Mouse (Mus musculus): Measurements from ENCODE around the gene Krtap4-16.
"Not testable (repeated sequence)": the region's sequence is repeated elsewhere in the genome, so short reads cannot be mapped to it uniquely, and the experiment has no call there.

Gene Krtap4-16

DNA sequence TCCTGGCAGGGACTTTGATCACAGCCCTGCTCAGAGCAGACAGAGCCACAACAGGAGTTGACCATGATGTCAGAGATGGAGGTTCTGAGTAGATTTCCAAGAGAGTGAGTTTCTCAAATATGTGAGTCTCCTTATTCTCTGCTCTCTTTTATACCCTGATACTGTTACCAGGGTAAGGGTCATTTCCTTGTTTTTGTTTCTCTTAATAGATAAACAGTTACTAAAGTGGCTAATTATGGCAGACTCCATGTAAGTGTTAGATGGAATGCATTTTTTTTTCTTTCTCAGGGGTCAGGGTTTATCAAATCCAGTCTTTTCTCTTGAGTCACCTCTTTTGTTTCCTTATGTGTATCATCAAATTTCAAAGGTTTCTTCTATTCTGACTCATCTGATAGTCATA is at the start of gene Krtap4-16:
Krtap4-16 (minus strand) TSS at position 101 of the 400 bp plus-strand sequence.
- DNase-seq (ENCODE audit: low spot score) = no peak

DNA sequence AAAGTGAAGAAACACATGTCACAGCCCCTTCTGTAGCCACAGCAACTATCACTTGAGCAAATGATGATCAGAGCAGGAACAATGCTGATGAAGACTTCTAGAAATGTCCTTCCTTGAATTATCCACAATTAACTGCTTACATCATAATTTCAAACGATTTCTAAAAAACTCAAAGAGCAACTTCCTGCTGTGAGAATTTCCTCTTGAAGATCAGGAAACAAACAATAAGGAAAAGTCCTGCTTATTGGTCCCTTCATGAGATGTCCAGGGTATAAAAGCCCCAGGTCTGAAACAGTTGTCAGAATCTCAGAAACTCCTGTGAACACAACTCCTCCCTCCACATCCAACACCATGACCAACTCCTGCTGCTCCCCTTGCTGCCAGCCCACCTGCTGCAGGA is 27.5 kb upstream of the Krtap4-16 start, which contains the start of gene Gm11567:
Gm11567 (plus strand) TSS at position 301 of the 400 bp plus-strand sequence.
- DNase-seq (ENCODE audit: low spot score) = not testable (repeated sequence)

- not testable (repeated sequence) for DNase-seq (ENCODE audit: low spot score)
These were observed 21.7 kb upstream of the Krtap4-16 start, which contains the start of gene Krtap9-1 for GRCm38 (mm10) chr11:99873089-99873488. TSS of gene Krtap9-1 (plus strand) at chr11:99873389.

DNA sequence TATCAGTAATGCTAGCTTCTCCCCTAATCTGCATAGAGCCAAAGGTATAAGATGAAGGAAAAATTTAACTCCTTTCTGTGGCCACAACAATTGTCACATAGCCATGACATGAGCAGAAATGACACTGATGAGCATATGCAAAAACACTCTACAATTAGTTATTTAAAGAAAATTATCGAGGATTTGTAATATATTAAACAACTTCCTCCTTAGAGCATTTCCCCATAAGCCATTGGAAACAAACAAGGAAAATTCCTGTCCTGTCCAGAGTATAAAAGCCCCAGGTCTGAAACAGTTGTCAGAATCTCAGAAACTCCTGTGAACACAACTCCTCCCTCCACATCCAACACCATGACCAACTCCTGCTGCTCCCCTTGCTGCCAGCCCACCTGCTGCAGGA is 12.8 kb upstream of the Krtap4-16 start, which contains the start of gene Gm11559:
Gm11559 (plus strand) TSS at position 301 of the 400 bp plus-strand sequence.
- DNase-seq (ENCODE audit: low spot score) = not testable (repeated sequence)

- no peak for DNase-seq (ENCODE audit: low spot score)
These were observed 7.4 kb upstream of the Krtap4-16 start for GRCm38 (mm10) chr11:99858761-99859160.

- DNase-seq (ENCODE audit: low spot score) = no peak
These were observed 6.2 kb upstream of the Krtap4-16 start, which contains the start of gene Gm11568 for GRCm38 (mm10) chr11:99857617-99858016. TSS of gene Gm11568 (plus strand) at chr11:99857917.

DNA sequence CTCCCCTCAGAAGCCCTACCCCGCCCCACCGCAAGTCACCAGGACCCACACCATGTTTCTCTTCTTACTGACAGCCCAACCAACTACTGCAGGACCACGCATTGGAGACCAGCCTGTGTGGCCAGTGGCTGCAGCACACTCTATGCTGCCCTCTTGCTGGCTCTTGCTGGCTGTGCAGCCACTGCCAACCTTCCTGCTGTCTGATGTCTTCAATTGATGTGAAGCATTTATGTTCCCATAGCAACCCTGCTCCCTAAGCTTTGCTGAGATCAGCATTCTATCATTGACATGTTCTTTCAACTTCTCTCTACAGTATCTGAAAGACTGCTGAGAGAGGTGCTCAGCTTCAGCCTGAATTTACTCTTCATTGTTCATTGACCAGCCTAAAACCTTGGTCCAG is 2.7 kb upstream of the Krtap4-16 start:
- DNase-seq (ENCODE audit: low spot score) = no peak

GRCm38 (mm10) chr11:99846746-99847145 is 4.7 kb downstream of the Krtap4-16 start:
- DNase-seq (ENCODE audit: low spot score) = no peak

DNA sequence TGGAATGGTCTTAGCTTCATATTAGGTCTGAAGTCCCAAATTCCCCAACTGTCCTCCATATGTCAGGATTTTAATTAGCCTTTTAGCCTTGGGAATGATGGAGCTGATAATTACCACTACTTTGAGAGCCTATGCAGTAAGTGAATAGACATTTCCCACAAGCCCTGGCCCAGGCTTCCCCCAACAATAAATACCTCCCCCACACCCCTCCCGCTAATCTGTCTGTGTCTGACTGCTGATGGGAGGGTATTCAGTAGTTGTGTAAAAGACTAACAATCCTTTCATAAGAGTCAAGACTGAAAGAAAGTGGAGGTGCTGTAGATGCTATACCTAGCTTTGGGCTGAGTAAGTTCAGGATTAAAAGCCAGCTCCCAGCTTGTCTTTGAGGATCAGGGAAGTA is 9.2 kb downstream of the Krtap4-16 start:
- no peak for DNase-seq (ENCODE audit: low spot score)

- no peak for DNase-seq (ENCODE audit: low spot score)
These were observed 13.4 kb downstream of the Krtap4-16 start, which contains the start of gene 2300003K06Rik for GRCm38 (mm10) chr11:99837966-99838365. TSS of gene 2300003K06Rik (minus strand) at chr11:99838066.

GRCm38 (mm10) chr11:99815566-99815965 is 35.8 kb downstream of the Krtap4-16 start, which contains the start of gene Gm11564:
TSS of gene Gm11564 (minus strand) at chr11:99815666.
- not testable (repeated sequence) for DNase-seq (ENCODE audit: low spot score)

GRCm38 (mm10) chr11:99809792-99810191 is 41.6 kb downstream of the Krtap4-16 start, which contains the start of gene Krtap4-13:
TSS of gene Krtap4-13 (minus strand) at chr11:99809892.
- DNase-seq (ENCODE audit: low spot score) = not testable (repeated sequence)

- DNase-seq (ENCODE audit: low spot score) = not testable (repeated sequence)
These were observed 47.1 kb downstream of the Krtap4-16 start, which contains the start of gene Gm11554 for GRCm38 (mm10) chr11:99804346-99804745. TSS of gene Gm11554 (minus strand) at chr11:99804446.

All from lung, postnatal 25 days (tissue).